Mouse (Mus musculus): Measurements from ENCODE around the gene Hectd4.
A peak's percentile ranks its signal among the peaks of the same experiment; 100 is the strongest.

GRCm38 (mm10) chr5:121244365-121244731 lies 24.3 kb downstream of the Hectd4 start:
- TF ChIP-seq EP300 (IDR thresholded peaks at IDR 0.05; ENCODE audit: low read depth) (peak; percentile 88), CTCF (IDR thresholded peaks at IDR 0.05; ENCODE audit: low read depth) (no peak)

Data from liver, postnatal 0 days (tissue).